Mouse (Mus musculus) lung, postnatal 0 days (tissue): ENCODE results near the gene Cd101. TPM values are rescaled to one million over a fixed set of nuclear protein-coding genes. Genes with fewer than 3 reads are reported as not detected.

Source experiments
- ATAC-seq: fragments of 200-750 bp; cut with Nextera tagmentation; 2 replicates; pipeline ENCODE4 v1.8.0; 2017; ENCODE audit warnings: moderate library complexity
- DNase-seq: peaks from one replicate; pipeline ENCODE4 v3.0.0-alpha.2; 2016; ENCODE audit warnings: low spot score
- H3K27ac ChIP-seq: fragments of 300-500 bp; sonication (generic); 2 replicates; pipeline ENCODE4 v1.5.1; 2014; ENCODE audit warnings: antibody characterized with exemption, mild to moderate bottlenecking, low read length, mixed read lengths
- H3K27me3 ChIP-seq: fragments of 300-500 bp; sonication (generic); replicated peaks from 2 replicates; pipeline ENCODE4 v1.6.1; 2014; ENCODE audit warnings: low read length, mixed read lengths; ENCODE audit not compliant: insufficient read depth
- H3K36me3 ChIP-seq: fragments of 300-500 bp; sonication (generic); 2 replicates; pipeline ENCODE4 v1.6.1; 2014; ENCODE audit warnings: low read length, mixed read lengths; ENCODE audit not compliant: insufficient read depth
- H3K4me1 ChIP-seq: fragments of 300-500 bp; sonication (generic); 2 replicates; pipeline ENCODE4 v1.6.1; 2014; ENCODE audit warnings: antibody characterized with exemption, low read depth, low read length, mixed read lengths; ENCODE audit not compliant: insufficient read depth
- H3K4me2 ChIP-seq: fragments of 300-500 bp; sonication (generic); replicated peaks from 2 replicates; pipeline ENCODE4 v1.6.1; 2014; ENCODE audit warnings: low read depth, mild to moderate bottlenecking, low read length, moderate library complexity, mixed read lengths
- H3K4me3 ChIP-seq: fragments of 300-500 bp; sonication (generic); 2 replicates; pipeline ENCODE4 v1.5.1; 2014; ENCODE audit warnings: low read depth, low read length
- H3K9ac ChIP-seq: fragments of 300-500 bp; sonication (generic); replicated peaks from 2 replicates; pipeline ENCODE4 v1.6.1; 2014; ENCODE audit warnings: low read depth, mild to moderate bottlenecking
- H3K9me3 ChIP-seq: fragments of 300-500 bp; sonication (generic); 2 replicates; pipeline ENCODE4 v1.6.1; 2016; ENCODE audit warnings: low read length, mixed read lengths
- CTCF ChIP-seq: IDR thresholded peaks from 2 replicates; pipeline ENCODE4 v1.5.1; 2016; ENCODE audit warnings: antibody characterized with exemption, mild to moderate bottlenecking
- EP300 ChIP-seq: IDR thresholded peaks from 2 replicates; pipeline ENCODE4 v1.6.1; 2016; ENCODE audit warnings: antibody characterized with exemption, mild to moderate bottlenecking, control low read depth
- WGBS: fragments of 180-500 bp; shearing (Covaris S2); extraction: QIAGEN DNeasy Blood & Tissue Kit; methylation state at CpG from one replicate; pipeline ENCODE4 v1.1.7; 2014; 5-methylcytosine and 5-hydroxymethylcytosine counted together
- polyA plus RNA-seq: library from polyadenylated mRNA; unstranded; fragments of >200 nt; fragmentation: Nextera tagmentation; extraction: Ambion mirVana; gene quantifications from 2 replicates; pipeline ENCODE4 v1.2.1, GENCODE M21; 2015

Gene Cd101
- polyA plus RNA-seq, 1 experiment from 2014 or later = 0.90 TPM

DNA sequence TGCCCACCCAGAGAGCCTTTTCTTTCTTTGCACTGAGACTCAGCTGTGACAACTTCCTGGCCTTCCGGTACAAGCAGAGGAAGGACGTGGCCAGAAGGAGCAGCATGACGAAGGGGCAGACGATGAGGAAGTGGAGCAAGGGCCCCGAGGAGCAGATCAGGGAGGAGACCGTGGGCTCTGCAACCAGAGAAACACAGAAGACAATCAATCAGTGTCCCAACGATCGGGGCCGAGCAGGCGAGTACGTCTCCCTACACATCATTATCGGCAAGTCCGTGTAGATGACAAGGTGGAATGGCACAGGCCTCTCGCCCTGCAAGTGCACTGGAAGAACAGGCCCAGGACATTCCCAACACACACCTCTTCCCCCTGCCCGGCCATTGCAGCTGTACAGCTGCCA is 35.6 kb downstream of the Cd101 start:
- Histone ChIP-seq H3K9me3 (no peaks in the 10 kb centered on the region), H3K27me3 (no peaks in the 10 kb centered on the region), H3K4me1 (no peaks in the 10 kb centered on the region; the same call in 1 of the 2 replicates), H3K36me3 (no peaks in the 10 kb centered on the region), H3K4me2 (no peak overlapping the region), H3K27ac (no peak overlapping the region; the same call in 1 of the 2 replicates), H3K4me3 (no peak overlapping the region), H3K9ac (no peak overlapping the region)
- WGBS = 17% methylated on average over 15 of the region's 15 CpGs
- TF ChIP-seq EP300 (no peak), CTCF (no peak)
- ATAC-seq (peak; percentile 21; the same call in 1 of the 2 replicates), DNase-seq (peak; percentile 64)

GRCm38 (mm10) chr3:100993158-100993557 is 36.2 kb downstream of the Cd101 start:
- H3K4me1 ChIP-seq = no peaks in the 10 kb centered on the region; the same call in 1 of the 2 replicates
- no peaks in the 10 kb centered on the region for H3K9me3 ChIP-seq
- no peak overlapping the region for H3K4me2 ChIP-seq
- H3K27me3 ChIP-seq = no peaks in the 10 kb centered on the region
- 38% methylated on average over 7 of the region's 7 CpGs for WGBS
- no peak overlapping the region for H3K4me3 ChIP-seq
- no peaks in the 10 kb centered on the region for H3K36me3 ChIP-seq
- H3K9ac ChIP-seq = no peak overlapping the region
- no peak overlapping the region for H3K27ac ChIP-seq
- ATAC-seq (no peak), DNase-seq (peak; percentile 18)
- TF ChIP-seq EP300 = no peak
- TF ChIP-seq CTCF = no peak

DNA sequence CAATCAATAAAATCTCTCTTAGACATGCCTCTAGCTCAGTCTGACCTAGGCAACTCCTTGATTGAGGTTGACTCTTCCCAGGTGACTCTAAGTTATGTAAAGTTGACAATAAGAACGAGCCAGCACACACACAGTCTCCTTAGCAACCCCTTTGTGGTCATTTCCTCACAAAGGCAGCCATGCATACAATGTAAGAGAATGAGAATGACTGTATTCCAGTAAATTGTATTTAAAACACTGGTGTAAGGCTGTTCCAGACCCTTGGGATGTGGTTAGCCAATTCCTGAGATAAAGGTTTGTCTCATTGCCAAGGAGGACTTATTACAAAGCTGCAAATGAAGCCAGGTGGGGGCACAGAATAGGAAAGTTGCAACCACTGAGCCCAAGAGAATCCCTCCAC is 39.1 kb downstream of the Cd101 start:
- H3K27me3 ChIP-seq = no peaks in the 10 kb centered on the region
- no peak overlapping the region for H3K9ac ChIP-seq
- ATAC-seq = no peak
- DNase-seq = peak; percentile 14
- no peaks in the 10 kb centered on the region for H3K36me3 ChIP-seq
- no peak overlapping the region for H3K4me2 ChIP-seq
- no peak for TF ChIP-seq EP300
- no peak for TF ChIP-seq CTCF
- no peaks in the 10 kb centered on the region for H3K4me1 ChIP-seq
- H3K4me3 ChIP-seq = no peak overlapping the region
- H3K27ac ChIP-seq = no peak overlapping the region
- 24% methylated on average over 1 of the region's 1 CpGs for WGBS
- H3K9me3 ChIP-seq = no peaks in the 10 kb centered on the region

- no peak overlapping the region for H3K27ac ChIP-seq
- no peaks in the 10 kb centered on the region for H3K36me3 ChIP-seq
- H3K27me3 ChIP-seq = no peaks in the 10 kb centered on the region
- ATAC-seq = no peak
- no peak for TF ChIP-seq EP300
- no peak for TF ChIP-seq CTCF
- WGBS = 62% methylated on average over 12 of the region's 12 CpGs
- H3K9me3 ChIP-seq = no peaks in the 10 kb centered on the region
- H3K9ac ChIP-seq = no peak overlapping the region
- no peak overlapping the region for H3K4me3 ChIP-seq
- no peak overlapping the region for H3K4me2 ChIP-seq
- DNase-seq = no peak
- no peaks in the 10 kb centered on the region for H3K4me1 ChIP-seq
Measured at GRCm38 (mm10) chr3:100989417-100989816, 39.9 kb downstream of the Cd101 start.

DNA sequence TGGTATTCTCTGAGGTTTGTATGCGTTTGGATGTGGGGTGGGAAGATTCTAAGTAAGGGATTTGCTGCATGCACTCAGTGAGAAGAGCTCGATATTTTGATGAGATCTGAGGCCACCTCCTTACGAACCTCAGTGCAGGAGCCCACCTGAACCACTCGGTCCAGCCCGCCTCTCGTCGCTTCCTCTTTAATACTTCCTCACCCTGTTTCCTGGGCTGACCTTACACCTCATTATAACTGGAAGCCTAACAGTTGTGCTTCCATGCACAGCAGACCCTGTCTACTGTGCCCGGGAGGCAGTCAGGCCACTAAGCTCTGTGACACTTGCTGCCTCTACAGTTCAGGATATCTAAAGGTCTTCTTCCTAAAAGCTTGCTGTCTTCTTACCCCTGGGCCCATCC is 50.1 kb downstream of the Cd101 start:
- H3K4me1 ChIP-seq = no peaks in the 10 kb centered on the region
- no peak overlapping the region for H3K9ac ChIP-seq
- no peak for TF ChIP-seq CTCF
- no peak for TF ChIP-seq EP300
- H3K27me3 ChIP-seq = no peaks in the 10 kb centered on the region
- H3K9me3 ChIP-seq = no peaks in the 10 kb centered on the region
- H3K27ac ChIP-seq = no peak overlapping the region
- H3K4me3 ChIP-seq = no peak overlapping the region
- DNase-seq = no peak
- WGBS = 71% methylated on average over 8 of the region's 8 CpGs
- H3K4me2 ChIP-seq = no peak overlapping the region
- H3K36me3 ChIP-seq = no peaks in the 10 kb centered on the region
- no peak for ATAC-seq

- Histone ChIP-seq H3K9ac (no peak overlapping the region), H3K36me3 (no peaks in the 10 kb centered on the region), H3K4me1 (peaks cover 3% of the 10 kb centered on the region; the same call in 1 of the 2 replicates), H3K9me3 (no peaks in the 10 kb centered on the region), H3K4me2 (no peak overlapping the region), H3K4me3 (no peak overlapping the region), H3K27ac (no peak overlapping the region), H3K27me3 (no peaks in the 10 kb centered on the region)
- ATAC-seq (no peak), DNase-seq (peak; percentile 91)
- 0% methylated on average over 1 of the region's 1 CpGs for WGBS
- TF ChIP-seq EP300 = no peak; the same call in 1 of the 2 replicates
- TF ChIP-seq CTCF = peak; percentile 83
Measured at GRCm38 (mm10) chr3:100973906-100974305, 55.5 kb downstream of the Cd101 start.
